Mouse (Mus musculus) hindbrain, embryonic 14.5 days (tissue): Measurements from ENCODE around the gene Rsu1. TPM values are rescaled to one million over a fixed set of nuclear protein-coding genes. Genes with fewer than 3 reads are reported as not detected.

ENCODE experiments used
- ATAC-seq: fragments of 200-750 bp; cut with Nextera tagmentation; 2 replicates; pipeline ENCODE4 v1.8.0; 2017; ENCODE audit warnings: moderate number of reproducible peaks, mild to moderate bottlenecking, moderate TSS enrichment, moderate library complexity; ENCODE audit not compliant: low FRiP score
- DNase-seq: peaks from one replicate; pipeline ENCODE4 v3.0.0-alpha.2; 2015; ENCODE audit warnings: low spot score
- H3K27ac ChIP-seq: fragments of 300-500 bp; sonication (generic); 2 replicates; pipeline ENCODE4 v1.5.1; 2014; ENCODE audit warnings: mild to moderate bottlenecking, moderate library complexity
- H3K27me3 ChIP-seq: fragments of 300-500 bp; sonication (generic); 2 replicates; pipeline ENCODE4 v1.6.1; 2014; ENCODE audit warnings: mild to moderate bottlenecking, low read length, mixed read lengths; ENCODE audit not compliant: control insufficient read depth, insufficient read depth
- H3K36me3 ChIP-seq: fragments of 300-500 bp; sonication (generic); replicated peaks from 2 replicates; pipeline ENCODE4 v1.6.1; 2014; ENCODE audit not compliant: control insufficient read depth, insufficient read depth
- H3K4me1 ChIP-seq: fragments of 300-500 bp; sonication (generic); replicated peaks from 2 replicates; pipeline ENCODE4 v1.6.1; 2014; ENCODE audit warnings: antibody characterized with exemption, low read length, mixed read lengths; ENCODE audit not compliant: control insufficient read depth, insufficient read depth
- H3K4me2 ChIP-seq: fragments of 300-500 bp; sonication (generic); replicated peaks from 2 replicates; pipeline ENCODE4 v1.6.1; 2014; ENCODE audit warnings: mild to moderate bottlenecking, moderate library complexity
- H3K4me3 ChIP-seq: fragments of 300-500 bp; sonication (generic); replicated peaks from 2 replicates; pipeline ENCODE4 v1.5.1; 2014; ENCODE audit warnings: mild to moderate bottlenecking, low read length
- H3K9ac ChIP-seq: fragments of 300-500 bp; sonication (generic); 2 replicates; pipeline ENCODE4 v1.6.1; 2014
- H3K9me3 ChIP-seq: fragments of 300-500 bp; sonication (generic); 2 replicates; pipeline ENCODE4 v1.6.1; 2016; ENCODE audit warnings: low read length; ENCODE audit not compliant: control insufficient read depth
- WGBS: fragments of 180-500 bp; shearing (Covaris S2); extraction: QIAGEN DNeasy Blood & Tissue Kit; methylation state at CpG from one replicate; pipeline ENCODE4 v1.1.7; 2014; 5-methylcytosine and 5-hydroxymethylcytosine counted together
- polyA plus RNA-seq: library from polyadenylated mRNA; unstranded; fragments of >200 nt; fragmentation: Nextera tagmentation; extraction: Ambion mirVana; gene quantifications from 2 replicates; pipeline ENCODE4 v1.2.1, GENCODE M21; 2014

The Rsu1 gene
- polyA plus RNA-seq, 1 experiment from 2014 or later = 75.7 TPM

DNA sequence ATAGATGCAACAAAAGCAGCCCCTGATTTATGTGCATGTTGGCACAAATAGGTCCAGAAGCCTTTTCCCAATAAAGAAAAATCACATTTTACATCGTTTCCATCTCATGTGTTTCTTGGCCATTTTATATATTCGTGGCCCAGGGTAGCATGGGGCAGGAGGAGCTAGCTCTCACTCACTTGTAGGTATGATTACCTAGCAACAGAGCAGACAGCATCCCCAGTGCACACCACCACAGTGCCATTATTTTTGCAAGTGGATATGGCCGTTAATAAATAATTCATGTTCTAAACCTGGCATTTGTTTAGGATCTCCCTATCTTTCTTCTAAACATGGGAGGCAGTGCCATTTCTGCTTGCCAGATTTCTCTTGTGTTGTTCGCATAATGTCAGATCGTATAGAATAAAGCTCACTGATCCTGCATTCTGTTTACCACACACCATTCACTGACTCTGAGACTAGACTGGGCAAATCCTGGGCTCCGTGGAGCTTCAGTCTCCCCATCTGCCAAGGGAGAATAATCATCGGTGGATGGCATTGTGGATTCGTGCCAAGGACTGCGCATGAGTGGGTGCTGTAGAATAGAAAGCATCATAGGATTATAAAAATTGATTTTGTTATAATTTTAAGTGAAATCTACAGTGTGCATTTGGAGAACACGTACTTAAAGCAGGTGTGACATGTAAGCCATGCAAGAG, 93.4 kb downstream of the Rsu1 start:
- no peaks in the 10 kb centered on the region for H3K36me3 ChIP-seq
- H3K27ac ChIP-seq = peak overlapping the region; percentile 67
- DNase-seq = peak; percentile 32
- no peak overlapping the region; the same call in 1 of the 2 replicates for H3K9ac ChIP-seq
- peak; percentile 15; the same call in 1 of the 2 replicates for ATAC-seq
- no peaks in the 10 kb centered on the region for H3K9me3 ChIP-seq
- peaks cover 39% of the 10 kb centered on the region for H3K4me1 ChIP-seq
- H3K27me3 ChIP-seq = no peaks in the 10 kb centered on the region
- WGBS = 49% methylated on average over 10 of the region's 10 CpGs
- no peak overlapping the region for H3K4me3 ChIP-seq
- H3K4me2 ChIP-seq = 0 out of 2 replicates have a peak overlapping the region, but pooled peaks have one; percentile 10

DNA sequence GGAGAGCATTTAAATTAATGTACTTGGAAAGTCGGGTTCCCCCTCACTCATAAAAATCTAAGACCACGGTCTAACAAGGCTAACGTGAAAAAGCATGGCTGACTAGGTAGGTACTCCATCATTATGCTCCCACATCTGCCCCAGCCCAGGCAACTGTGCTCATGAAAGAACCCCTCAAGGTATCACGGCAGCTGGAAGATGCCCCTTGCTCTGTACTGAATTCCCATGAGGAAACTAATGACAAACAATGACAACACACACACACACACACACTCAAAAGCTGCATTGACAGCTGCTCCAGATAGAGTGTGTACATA, 95.0 kb downstream of the Rsu1 start:
- Histone ChIP-seq H3K4me1 (peaks cover 39% of the 10 kb centered on the region), H3K4me3 (peak overlapping the region; percentile 22; the same call in 1 of the 2 replicates), H3K27me3 (no peaks in the 10 kb centered on the region), H3K4me2 (peak overlapping the region; percentile 56), H3K9ac (peak overlapping the region; percentile 46; the same call in 1 of the 2 replicates), H3K36me3 (no peaks in the 10 kb centered on the region), H3K9me3 (no peaks in the 10 kb centered on the region), H3K27ac (peak overlapping the region; percentile 75; the same call in 1 of the 2 replicates)
- peak; percentile 39; the same call in 1 of the 2 replicates for ATAC-seq
- 30% methylated on average over 4 of the region's 4 CpGs for WGBS
- peak; percentile 31 for DNase-seq

DNA sequence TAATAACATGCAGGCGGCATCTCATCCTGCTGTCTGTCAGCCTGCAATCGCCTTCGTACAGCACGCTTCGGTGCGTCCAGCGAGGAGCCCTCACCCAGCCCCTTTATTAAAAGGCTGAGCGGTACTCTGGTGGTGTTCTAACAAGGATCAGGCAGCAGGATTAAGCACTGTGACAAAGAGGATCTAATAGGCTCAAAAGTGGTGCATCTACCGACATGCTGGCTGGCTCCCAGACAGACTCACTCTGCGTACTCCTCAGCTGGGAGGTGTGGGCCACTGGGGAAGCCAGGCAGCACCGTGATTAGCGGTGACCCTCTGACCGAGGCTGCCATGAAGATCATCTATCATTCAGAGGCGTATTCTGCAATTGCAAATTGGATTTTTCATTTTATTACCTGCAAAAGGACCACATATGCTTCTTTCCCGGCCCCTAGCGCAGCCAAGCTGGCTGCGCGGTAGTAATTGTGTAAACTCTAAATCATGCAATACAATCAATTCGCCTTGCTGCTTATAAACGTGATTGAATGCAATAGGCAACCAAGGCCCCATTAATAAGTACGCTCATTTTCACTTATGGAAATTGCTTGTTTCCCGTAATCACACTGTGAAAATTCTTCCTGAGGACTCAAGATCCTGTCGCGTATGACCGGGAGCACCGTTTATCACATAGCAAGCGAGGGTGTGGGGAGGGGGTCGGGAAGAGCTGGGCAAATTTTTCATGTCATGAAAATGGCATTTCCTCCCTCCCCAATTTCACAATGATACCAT, 95.5 kb downstream of the Rsu1 start:
- Histone ChIP-seq H3K9me3 (no peaks in the 10 kb centered on the region), H3K4me3 (peak overlapping the region; percentile 22), H3K36me3 (no peaks in the 10 kb centered on the region), H3K9ac (peak overlapping the region; percentile 46), H3K27ac (peak overlapping the region; percentile 75), H3K27me3 (no peaks in the 10 kb centered on the region), H3K4me1 (peaks cover 39% of the 10 kb centered on the region), H3K4me2 (peak overlapping the region; percentile 56)
- 26% methylated on average over 28 of the region's 28 CpGs for WGBS
- ATAC-seq (peak; percentile 73), DNase-seq (peak; percentile 59)

DNA sequence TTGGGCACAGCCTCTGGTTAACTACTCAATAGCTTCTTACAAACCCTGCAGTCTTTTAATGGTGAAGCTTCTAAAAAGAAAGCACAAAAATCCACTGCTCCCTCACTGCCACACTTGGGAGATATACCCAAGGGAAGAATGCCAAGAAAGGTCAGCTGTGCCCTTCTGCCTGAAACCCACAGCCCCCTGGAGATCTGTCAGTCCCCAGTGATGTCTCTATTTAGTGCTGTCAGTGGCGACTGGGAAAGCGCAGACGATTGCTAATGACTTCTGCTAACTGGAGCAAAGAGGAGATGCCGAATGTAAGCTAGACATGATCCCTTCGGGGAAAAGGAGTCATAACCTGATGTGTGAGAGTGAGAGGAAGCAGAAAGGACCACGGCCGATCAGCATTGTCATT, 96.8 kb downstream of the Rsu1 start:
- H3K4me2 ChIP-seq = peak overlapping the region; percentile 56
- no peaks in the 10 kb centered on the region for H3K27me3 ChIP-seq
- H3K9me3 ChIP-seq = no peaks in the 10 kb centered on the region
- H3K4me1 ChIP-seq = peaks cover 39% of the 10 kb centered on the region
- ATAC-seq (peak; percentile 12; the same call in 1 of the 2 replicates), DNase-seq (no peak)
- no peak overlapping the region for H3K27ac ChIP-seq
- WGBS = 21% methylated on average over 7 of the region's 7 CpGs
- no peak overlapping the region for H3K9ac ChIP-seq
- H3K36me3 ChIP-seq = no peaks in the 10 kb centered on the region
- H3K4me3 ChIP-seq = no peak overlapping the region

DNA sequence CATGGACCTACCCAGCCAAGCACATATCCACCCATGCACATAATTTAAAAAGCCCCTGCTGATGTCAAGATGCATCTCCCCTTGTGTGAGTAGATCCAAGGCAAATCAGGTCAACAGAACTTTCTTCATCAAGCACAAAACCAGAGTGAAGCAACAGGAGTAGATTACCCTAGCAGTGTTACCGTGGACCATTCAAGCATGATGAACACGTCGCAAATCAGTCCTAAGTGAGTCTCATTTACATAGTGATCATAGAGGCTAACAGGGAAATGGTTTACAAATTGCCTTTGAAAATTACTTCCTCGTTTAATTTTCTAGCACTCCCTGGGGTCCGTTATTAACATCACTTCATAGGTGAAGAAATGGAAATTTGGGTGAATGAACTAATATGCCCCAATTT, 100.6 kb downstream of the Rsu1 start:
- ATAC-seq (no peak), DNase-seq (no peak)
- no peaks in the 10 kb centered on the region for H3K9me3 ChIP-seq
- peaks cover 17% of the 10 kb centered on the region for H3K4me1 ChIP-seq
- 76% methylated on average over 5 of the region's 5 CpGs for WGBS
- H3K9ac ChIP-seq = no peak overlapping the region
- no peaks in the 10 kb centered on the region for H3K27me3 ChIP-seq
- no peak overlapping the region for H3K4me2 ChIP-seq
- no peaks in the 10 kb centered on the region for H3K36me3 ChIP-seq
- H3K27ac ChIP-seq = no peak overlapping the region
- no peak overlapping the region for H3K4me3 ChIP-seq

DNA sequence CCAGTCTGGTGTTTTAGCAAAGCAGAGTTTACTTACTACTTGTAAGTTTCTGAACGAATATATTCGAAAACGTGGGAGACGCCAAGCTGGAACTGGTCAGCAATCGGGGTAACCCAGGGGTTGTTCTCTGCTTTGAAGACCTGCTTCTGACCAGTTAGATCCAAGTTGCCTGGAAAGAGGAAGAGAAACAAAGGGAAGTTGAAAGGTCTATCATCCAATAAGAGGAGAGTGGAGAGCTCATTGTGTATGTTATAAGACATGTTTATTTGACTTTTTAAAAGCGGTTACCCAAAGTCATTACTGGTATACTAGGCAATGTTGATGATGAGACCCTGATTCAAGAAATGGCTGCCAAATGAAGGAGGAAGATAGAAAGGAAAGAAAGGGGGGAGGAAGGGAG, 101.3 kb downstream of the Rsu1 start:
- no peak overlapping the region for H3K4me3 ChIP-seq
- 98% methylated on average over 6 of the region's 6 CpGs for whole genome bisulfite sequencing
- no peaks in the 10 kb centered on the region for H3K9me3 ChIP-seq
- no peak overlapping the region for H3K27ac ChIP-seq
- DNase-seq = no peak
- ATAC-seq = no peak
- no peaks in the 10 kb centered on the region for H3K27me3 ChIP-seq
- H3K9ac ChIP-seq = no peak overlapping the region
- no peak overlapping the region for H3K4me2 ChIP-seq
- peaks cover 10% of the 10 kb centered on the region; the same call in 1 of the 2 replicates for H3K4me1 ChIP-seq
- no peaks in the 10 kb centered on the region for H3K36me3 ChIP-seq

DNA sequence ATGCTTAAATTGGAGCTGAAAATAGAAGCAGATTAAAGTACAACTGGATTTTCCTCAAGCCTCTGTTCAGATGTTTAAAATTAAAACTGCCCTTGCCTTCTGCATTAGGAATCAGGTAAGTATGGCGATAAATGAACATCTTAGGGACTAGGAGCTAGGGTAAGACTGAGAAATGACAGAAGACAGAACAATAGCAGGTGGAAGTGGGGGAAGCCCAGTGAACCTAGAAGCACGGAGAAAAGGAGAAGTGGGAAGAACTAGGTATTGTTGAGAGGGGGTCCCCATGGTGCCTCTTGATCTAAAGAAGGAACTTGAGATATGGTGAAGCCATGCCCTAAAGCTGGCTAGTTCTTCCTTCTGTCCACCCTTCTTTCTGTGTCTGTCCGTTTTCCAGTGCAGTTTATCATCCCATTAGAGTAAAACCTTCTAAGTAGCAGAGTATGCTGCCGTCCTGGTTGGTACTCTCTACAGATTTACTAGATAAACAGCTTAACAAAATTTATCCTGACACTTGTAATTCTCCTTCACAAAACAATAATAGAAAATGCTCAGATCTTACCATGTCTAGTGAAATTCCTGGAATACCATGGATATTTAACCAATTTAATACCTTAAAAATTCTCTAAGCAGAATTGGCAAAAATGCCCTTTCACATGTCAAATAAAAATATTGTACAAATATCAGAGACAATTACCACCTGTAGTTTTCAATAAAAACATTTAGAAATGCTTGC, 101.9 kb downstream of the Rsu1 start:
- Histone ChIP-seq H3K27me3 (no peaks in the 10 kb centered on the region), H3K27ac (no peak overlapping the region), H3K9ac (no peak overlapping the region), H3K4me3 (no peak overlapping the region), H3K9me3 (no peaks in the 10 kb centered on the region), H3K36me3 (no peaks in the 10 kb centered on the region), H3K4me2 (no peak overlapping the region), H3K4me1 (peaks cover 4% of the 10 kb centered on the region; the same call in 1 of the 2 replicates)
- DNase-seq (no peak), ATAC-seq (no peak)
- 84% methylated on average over 4 of the region's 4 CpGs for WGBS

DNA sequence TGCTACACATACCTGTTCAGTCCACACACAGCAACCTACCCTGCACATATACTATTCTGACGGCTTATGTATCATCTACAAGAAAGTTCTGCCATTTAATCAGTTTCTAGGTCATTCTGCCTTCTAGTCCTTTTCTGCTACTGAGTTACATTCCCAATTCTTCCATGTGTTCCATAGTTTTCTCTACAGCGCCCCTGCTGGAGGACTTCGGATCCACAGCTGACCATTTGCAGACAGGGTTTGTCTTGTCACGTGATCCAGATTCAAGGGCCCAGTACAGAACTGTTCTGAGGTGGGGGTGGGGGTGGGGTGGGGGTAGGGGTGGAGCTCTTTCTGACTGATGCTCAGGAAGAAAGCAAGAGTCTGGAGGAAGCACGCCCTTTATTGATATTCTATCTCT, 102.5 kb downstream of the Rsu1 start:
- Histone ChIP-seq H3K27ac (no peak overlapping the region), H3K9ac (no peak overlapping the region), H3K4me3 (no peak overlapping the region), H3K4me1 (no peaks in the 10 kb centered on the region), H3K9me3 (no peaks in the 10 kb centered on the region), H3K36me3 (no peaks in the 10 kb centered on the region), H3K4me2 (no peak overlapping the region), H3K27me3 (no peaks in the 10 kb centered on the region)
- DNase-seq (no peak), ATAC-seq (no peak)
- WGBS = 42% methylated on average over 5 of the region's 5 CpGs

DNA sequence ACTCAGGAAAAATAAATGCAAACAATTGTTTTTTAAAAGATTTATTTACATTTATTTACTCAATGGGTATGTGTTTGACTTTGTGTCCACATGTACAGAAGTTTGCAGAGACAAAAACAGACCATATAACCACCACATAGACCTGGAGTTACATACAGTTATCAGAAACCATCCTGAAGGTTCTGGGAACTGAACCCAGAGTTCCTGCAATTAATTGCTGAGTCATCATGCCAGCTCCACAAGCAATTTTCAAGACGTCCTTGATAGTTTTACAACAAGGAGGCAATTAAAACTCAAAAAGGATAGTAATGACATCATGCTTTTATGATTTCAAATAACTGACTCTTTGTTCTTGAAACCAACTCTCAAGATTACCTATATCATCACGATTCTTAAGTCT, 109.5 kb downstream of the Rsu1 start:
- no peaks in the 10 kb centered on the region for H3K27me3 ChIP-seq
- no peak for DNase-seq
- no peaks in the 10 kb centered on the region for H3K4me1 ChIP-seq
- H3K27ac ChIP-seq = no peak overlapping the region
- WGBS = 81% methylated on average over 2 of the region's 2 CpGs
- no peak overlapping the region for H3K4me3 ChIP-seq
- H3K9ac ChIP-seq = no peak overlapping the region
- H3K4me2 ChIP-seq = no peak overlapping the region
- H3K36me3 ChIP-seq = no peaks in the 10 kb centered on the region
- no peak for ATAC-seq
- H3K9me3 ChIP-seq = no peaks in the 10 kb centered on the region
